Mouse (Mus musculus) monocyte, adult 5-6 weeks (primary cell): ENCODE measurements around the gene Cckar. TPM values are rescaled to one million over a fixed set of nuclear protein-coding genes. Genes with fewer than 3 reads are reported as not detected.

ENCODE experiments used
- ATAC-seq: fragments of 153-309, 156-312 bp; replicated peaks from 2 replicates; pipeline ENCODE4 v1.8.0; 2017; ENCODE audit warnings: mild to moderate bottlenecking; ENCODE audit not compliant: low TSS enrichment, insufficient number of reproducible peaks, severe bottlenecking, poor library complexity, low FRiP score
- total RNA-seq: library from RNA; stranded (forward); fragments of 200-1000, 200-491, 200-594 nt; gene quantifications from 3 replicates; pipeline ENCODE4 v1.2.3, GENCODE M21; 2017

Gene Cckar
- not detected in 3 replicates for total RNA-seq

- no peak for ATAC-seq
Observed at GRCm38 (mm10) chr5:53707235-53708177, at the start of gene Cckar. Gene Cckar (minus strand): TSS chr5:53707705.

DNA sequence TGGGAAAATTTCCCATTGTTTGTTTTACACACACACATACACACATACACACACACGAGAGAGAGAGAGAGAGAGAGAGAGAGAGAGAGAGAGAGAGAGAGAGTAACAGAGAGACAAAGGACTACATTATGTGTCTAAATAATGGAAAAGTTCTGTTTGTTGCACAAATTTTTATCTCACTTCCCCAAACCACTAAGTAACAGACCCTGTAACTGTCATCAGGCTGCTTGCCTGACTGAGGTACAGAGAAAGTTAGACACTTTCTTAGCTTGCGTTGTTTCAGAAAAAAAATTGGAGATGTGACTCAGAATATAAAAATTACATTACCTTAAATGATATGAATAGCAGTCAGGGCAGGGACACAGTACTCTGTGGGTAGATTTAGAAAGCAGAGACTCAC, 36.6 kb upstream of the Cckar start:
- ATAC-seq = no peak

- no peak for ATAC-seq
Observed at GRCm38 (mm10) chr5:53732933-53733332, 25.4 kb upstream of the Cckar start.

- no peak for ATAC-seq
Observed at GRCm38 (mm10) chr5:53727606-53728005, 20.1 kb upstream of the Cckar start.

GRCm38 (mm10) chr5:53726011-53726410, 18.5 kb upstream of the Cckar start:
- no peak for ATAC-seq

GRCm38 (mm10) chr5:53716462-53716861, 9.0 kb upstream of the Cckar start:
- ATAC-seq = no peak

DNA sequence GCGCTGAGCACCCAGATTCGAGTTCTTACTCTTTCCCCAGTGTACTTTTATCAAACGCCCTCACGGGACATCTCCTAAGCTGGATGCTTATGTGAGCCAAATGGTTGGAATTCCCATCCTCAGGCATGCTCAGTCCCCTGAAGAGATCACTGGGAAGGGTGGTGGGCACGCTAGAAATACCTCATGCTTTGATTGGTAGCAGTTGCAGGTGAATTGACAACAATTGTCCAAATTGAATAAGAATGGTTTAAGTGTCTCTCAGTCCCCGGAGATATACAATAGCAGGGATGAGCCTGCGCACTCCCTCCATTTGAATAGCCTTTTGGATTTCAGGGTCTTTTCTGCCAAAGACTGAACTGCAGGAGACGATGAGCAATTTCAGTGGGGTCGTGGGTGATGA, 3.8 kb upstream of the Cckar start:
- no peak for ATAC-seq

DNA sequence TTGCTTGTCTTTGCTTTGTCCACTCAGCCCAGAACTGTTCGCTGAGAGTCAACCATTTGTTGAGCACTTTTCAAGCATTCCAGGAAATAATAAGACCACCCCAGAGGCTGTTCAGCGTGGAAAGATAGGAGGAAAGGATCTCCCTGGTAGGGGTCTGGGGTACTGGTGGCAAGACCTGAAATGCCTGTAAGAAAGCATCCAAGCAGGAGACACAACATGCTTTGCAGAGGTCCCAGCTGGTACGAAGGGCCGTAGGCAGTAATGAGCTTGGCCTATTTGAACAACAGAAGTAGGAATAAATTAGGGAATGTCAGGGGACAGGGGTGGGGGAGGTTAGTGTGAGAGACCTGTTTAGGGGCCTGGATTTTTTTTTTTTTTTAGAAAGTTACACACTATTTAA, 686 bp upstream of the Cckar start:
- ATAC-seq = no peak

- no peak for ATAC-seq
Observed at GRCm38 (mm10) chr5:53702686-53703085, 4.8 kb downstream of the Cckar start.

GRCm38 (mm10) chr5:53697794-53698193, 9.7 kb downstream of the Cckar start:
- no peak for ATAC-seq

DNA sequence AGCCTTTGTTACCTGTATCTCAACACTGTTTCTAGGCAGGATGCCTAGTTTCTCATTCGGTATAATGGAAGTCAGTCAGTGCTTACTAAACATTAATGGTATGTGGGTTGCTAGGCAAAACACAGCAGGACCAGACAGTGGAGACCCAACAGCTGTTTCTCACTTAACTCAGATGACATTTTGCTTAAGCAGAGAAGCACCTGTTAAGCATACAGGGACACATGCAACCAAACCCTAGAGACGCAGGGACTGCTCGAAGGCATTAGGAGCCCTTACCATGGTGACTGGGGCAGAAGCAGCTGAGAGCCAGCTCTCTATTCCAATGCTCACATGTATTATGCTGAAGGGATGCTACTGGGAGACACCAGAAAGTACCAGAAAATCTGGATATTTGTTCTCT, 10.8 kb downstream of the Cckar start:
- no peak for ATAC-seq

GRCm38 (mm10) chr5:53692662-53693061, 14.8 kb downstream of the Cckar start:
- no peak for ATAC-seq

- ATAC-seq = no peak
Observed at GRCm38 (mm10) chr5:53692100-53692499, 15.4 kb downstream of the Cckar start.

GRCm38 (mm10) chr5:53691577-53691976, 15.9 kb downstream of the Cckar start:
- ATAC-seq = no peak

- ATAC-seq = no peak
Observed at GRCm38 (mm10) chr5:53688326-53688725, 19.2 kb downstream of the Cckar start.

- ATAC-seq = no peak
Observed at GRCm38 (mm10) chr5:53686379-53686778, 21.1 kb downstream of the Cckar start.

DNA sequence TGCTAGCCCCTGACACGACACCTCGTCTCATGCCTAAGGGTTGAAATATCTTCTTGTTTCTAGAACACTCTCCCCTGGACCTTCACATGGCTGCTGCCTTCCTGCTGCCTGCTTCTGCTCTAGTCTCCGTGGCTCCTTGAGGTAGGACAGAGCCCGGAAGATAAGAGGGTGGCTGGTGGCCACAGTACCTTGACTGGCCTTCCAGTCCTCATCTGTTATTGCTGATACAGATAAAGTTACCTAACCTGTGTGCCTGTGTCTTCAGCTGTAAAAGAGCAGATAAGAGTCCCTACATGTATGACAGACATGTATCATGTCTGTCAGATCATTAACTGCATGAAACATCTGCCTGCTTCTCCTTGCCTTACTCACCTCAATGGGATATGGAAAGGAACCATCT, 21.9 kb downstream of the Cckar start:
- no peak for ATAC-seq

GRCm38 (mm10) chr5:53684417-53684816, 23.1 kb downstream of the Cckar start:
- no peak for ATAC-seq

GRCm38 (mm10) chr5:53683916-53684315, 23.6 kb downstream of the Cckar start:
- no peak for ATAC-seq

GRCm38 (mm10) chr5:53679651-53680050, 27.9 kb downstream of the Cckar start:
- ATAC-seq = no peak
